Mouse (Mus musculus): ENCODE measurements around the gene Zcchc14. TPM values are rescaled to one million over a fixed set of nuclear protein-coding genes. Genes with fewer than 3 reads are reported as not detected.
"Not testable (repeated sequence)": the region's sequence is repeated elsewhere in the genome, so short reads cannot be mapped to it uniquely, and the experiment has no call there.

Zcchc14 gene
- polyA plus RNA-seq, 1 experiment from 2014 or later, result 2.8 TPM

DNA sequence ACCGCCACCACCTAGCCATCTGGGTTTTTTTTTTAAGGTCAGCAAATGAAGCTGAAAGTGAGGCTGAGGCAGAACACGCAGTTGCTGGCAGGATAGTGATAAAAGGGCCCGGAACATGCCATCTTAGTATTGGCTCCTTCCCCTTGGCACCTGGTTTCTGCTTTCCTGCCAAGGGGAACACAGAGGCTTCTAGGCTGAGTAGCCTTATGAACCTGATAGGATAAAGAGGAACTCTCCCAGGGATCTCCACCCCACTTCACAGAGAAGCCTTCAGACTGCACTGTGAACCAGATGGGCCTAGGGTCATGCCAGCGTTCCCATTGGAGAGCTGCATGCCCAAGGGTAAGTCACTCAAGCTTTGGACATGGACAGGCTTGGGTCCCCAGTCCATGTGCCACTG is 28.2 kb upstream of the Zcchc14 start:
- Histone ChIP-seq H3K9ac (no peak overlapping the region), H3K27me3 (replicated peaks) (no peaks in the 10 kb centered on the region), H3K9me3 (replicated peaks) (no peaks in the 10 kb centered on the region), H3K36me3 (no peaks in the 10 kb centered on the region), H3K4me1 (no peaks in the 10 kb centered on the region), H3K4me2 (no peak overlapping the region), H3K4me3 (no peak overlapping the region), H3K27ac (no peak overlapping the region)
- no peak for ATAC-seq
- WGBS (ENCODE audit: insufficient replicate concordance), result 72% methylated on average over 4 of the region's 4 CpGs

DNA sequence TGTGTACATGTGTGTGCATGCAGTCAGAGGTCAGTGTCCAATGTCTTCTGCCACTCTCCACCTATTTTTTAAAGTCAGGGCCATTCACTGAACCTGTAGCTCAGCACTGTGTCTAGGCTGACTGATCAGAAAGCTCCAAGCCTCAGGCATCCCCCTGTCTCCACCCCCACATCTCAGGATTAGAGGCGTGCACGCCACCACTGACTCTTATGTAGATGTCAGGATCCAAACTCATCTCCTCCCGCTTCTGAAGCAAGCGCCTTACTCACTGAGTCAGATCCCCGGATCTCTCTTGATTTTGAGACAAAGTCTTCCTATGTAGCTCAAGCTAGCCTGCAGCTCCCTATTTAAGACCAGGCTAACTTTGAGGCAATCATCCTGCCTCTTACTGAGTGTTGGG is 26.0 kb upstream of the Zcchc14 start:
- H3K9me3 ChIP-seq (replicated peaks), result no peaks in the 10 kb centered on the region
- 56% methylated on average over 5 of the region's 5 CpGs for WGBS (ENCODE audit: insufficient replicate concordance)
- no peak overlapping the region for H3K4me2 ChIP-seq
- ATAC-seq, result no peak
- no peak overlapping the region for H3K4me3 ChIP-seq
- 0 out of 2 replicates have a peak, but pooled peaks cover 9% of the 10 kb centered on the region for H3K27me3 ChIP-seq (replicated peaks)
- no peaks in the 10 kb centered on the region for H3K4me1 ChIP-seq
- no peak overlapping the region for H3K9ac ChIP-seq
- no peaks in the 10 kb centered on the region for H3K36me3 ChIP-seq
- H3K27ac ChIP-seq, result no peak overlapping the region

DNA sequence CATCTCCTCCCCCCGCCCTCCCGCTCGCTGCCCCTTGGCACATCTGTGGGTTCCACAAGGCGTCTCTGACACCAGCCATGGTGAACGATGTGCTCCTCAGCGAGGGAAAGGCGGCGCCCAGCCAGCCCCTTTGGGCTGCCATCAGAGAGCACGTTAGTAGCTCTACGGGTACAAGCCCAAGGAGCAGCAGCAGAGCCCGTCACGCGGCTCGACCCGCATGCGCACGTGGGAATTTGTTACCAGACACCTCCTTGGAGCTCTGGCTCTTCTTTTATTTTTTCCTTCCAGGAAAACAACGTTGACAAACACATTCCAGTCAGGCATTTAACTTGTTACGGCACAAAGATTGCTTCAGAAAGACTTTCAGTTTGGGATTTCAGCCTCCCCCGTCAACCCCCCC is 23.0 kb upstream of the Zcchc14 start:
- Histone ChIP-seq H3K9ac (no peak overlapping the region), H3K9me3 (replicated peaks) (no peaks in the 10 kb centered on the region), H3K4me2 (no peak overlapping the region), H3K27me3 (replicated peaks) (peaks cover 24% of the 10 kb centered on the region; the same call in 1 of the 2 replicates), H3K36me3 (no peaks in the 10 kb centered on the region), H3K4me1 (no peaks in the 10 kb centered on the region), H3K4me3 (no peak overlapping the region), H3K27ac (no peak overlapping the region)
- 43% methylated on average over 20 of the region's 20 CpGs for WGBS (ENCODE audit: insufficient replicate concordance)
- no peak for ATAC-seq

DNA sequence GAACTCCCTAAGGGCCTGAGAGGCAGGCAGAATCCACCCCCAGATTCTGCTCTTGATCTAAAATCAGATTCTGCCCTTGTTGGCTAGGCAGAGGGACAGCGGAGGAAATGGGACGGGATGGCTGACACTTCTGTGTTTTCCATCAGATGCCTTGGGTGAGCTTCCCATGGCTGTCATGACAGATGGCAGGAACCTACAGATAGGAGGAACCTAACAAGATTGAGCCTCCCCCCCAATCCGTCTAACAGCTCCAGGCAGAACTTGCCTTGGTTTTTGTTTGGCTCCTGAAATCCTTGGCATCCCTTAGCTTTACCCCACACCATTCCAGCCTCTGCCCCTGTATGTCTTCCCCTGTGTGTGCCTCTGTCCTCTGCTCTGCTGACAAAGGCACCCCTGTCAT is 22.5 kb upstream of the Zcchc14 start:
- WGBS (ENCODE audit: insufficient replicate concordance), result 49% methylated on average over 3 of the region's 3 CpGs
- no peaks in the 10 kb centered on the region for H3K9me3 ChIP-seq (replicated peaks)
- H3K4me1 ChIP-seq, result no peaks in the 10 kb centered on the region
- ATAC-seq, result no peak
- no peak overlapping the region for H3K9ac ChIP-seq
- no peak overlapping the region for H3K4me2 ChIP-seq
- no peak overlapping the region for H3K27ac ChIP-seq
- no peak overlapping the region for H3K4me3 ChIP-seq
- no peaks in the 10 kb centered on the region for H3K36me3 ChIP-seq
- peaks cover 28% of the 10 kb centered on the region for H3K27me3 ChIP-seq (replicated peaks)

DNA sequence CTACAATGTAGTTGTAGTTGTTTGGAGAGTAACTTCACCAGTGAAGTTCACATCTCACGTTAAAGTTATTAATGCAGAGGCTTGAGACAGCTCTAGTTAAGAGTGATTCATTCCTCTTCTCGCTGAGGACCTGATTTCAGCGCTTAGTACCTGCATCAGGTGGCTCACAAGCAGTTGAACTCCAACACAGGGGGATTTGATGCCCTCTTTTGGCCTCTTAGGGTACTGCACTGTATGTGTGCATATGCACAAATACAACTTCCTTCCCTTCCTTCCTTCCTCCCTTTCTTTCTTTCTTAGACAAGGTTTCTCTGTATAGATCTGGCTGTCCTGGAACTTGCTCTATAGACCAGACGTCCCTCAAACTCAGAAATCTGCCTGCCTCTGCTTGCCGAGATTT is 21.8 kb upstream of the Zcchc14 start:
- no peak overlapping the region for H3K4me2 ChIP-seq
- no peaks in the 10 kb centered on the region for H3K9me3 ChIP-seq (replicated peaks)
- H3K9ac ChIP-seq, result no peak overlapping the region
- H3K4me1 ChIP-seq, result no peaks in the 10 kb centered on the region
- H3K36me3 ChIP-seq, result no peaks in the 10 kb centered on the region
- WGBS (ENCODE audit: insufficient replicate concordance), result 42% methylated on average over 5 of the region's 5 CpGs
- H3K27ac ChIP-seq, result no peak overlapping the region
- H3K4me3 ChIP-seq, result no peak overlapping the region
- ATAC-seq, result no peak
- H3K27me3 ChIP-seq (replicated peaks), result peaks cover 34% of the 10 kb centered on the region

DNA sequence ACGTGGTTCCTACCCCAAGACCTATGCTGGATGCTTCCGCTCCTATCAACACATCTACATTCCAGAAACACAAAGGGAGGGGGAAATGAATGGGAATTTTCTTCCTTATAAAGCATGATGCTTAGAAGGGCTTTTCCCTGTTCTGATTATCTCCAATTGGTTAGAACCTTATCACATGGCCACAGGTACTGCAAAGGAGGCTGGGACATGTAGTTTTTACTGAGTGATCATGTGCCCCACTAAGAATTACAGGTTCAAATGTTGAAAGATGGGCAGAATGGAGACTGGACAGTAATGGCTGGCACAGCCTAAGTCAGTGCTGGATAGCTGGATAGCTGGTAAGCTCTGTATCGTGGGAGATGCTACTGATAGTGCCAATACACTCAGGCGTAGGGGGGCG is 21.2 kb upstream of the Zcchc14 start:
- H3K36me3 ChIP-seq, result no peaks in the 10 kb centered on the region
- no peak overlapping the region for H3K4me3 ChIP-seq
- no peak overlapping the region for H3K4me2 ChIP-seq
- H3K27me3 ChIP-seq (replicated peaks), result peaks cover 40% of the 10 kb centered on the region
- WGBS (ENCODE audit: insufficient replicate concordance), result 55% methylated on average over 5 of the region's 5 CpGs
- no peaks in the 10 kb centered on the region for H3K4me1 ChIP-seq
- H3K27ac ChIP-seq, result no peak overlapping the region
- H3K9ac ChIP-seq, result no peak overlapping the region
- H3K9me3 ChIP-seq (replicated peaks), result no peaks in the 10 kb centered on the region
- ATAC-seq, result no peak

DNA sequence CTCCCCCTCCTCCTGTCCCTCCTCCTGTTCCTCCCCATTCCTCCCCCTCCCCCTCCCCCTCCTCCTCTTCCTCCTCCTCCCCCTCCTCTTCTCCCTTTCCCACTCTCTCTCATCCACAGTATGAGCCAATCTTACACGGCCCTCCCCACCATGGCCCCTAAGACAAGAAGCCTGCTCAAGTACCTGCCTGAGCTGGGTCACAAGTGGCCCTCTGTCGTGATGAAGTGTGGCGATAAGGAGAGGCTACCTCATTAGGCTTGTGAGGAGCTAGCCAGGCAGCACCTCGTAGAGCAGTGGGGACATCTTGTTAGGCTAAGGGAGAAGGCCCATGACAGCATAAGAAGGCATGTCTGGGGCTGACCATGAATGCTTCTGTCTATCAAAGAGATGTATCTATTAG is 20.5 kb upstream of the Zcchc14 start:
- peaks cover 48% of the 10 kb centered on the region for H3K27me3 ChIP-seq (replicated peaks)
- H3K4me1 ChIP-seq, result no peaks in the 10 kb centered on the region
- no peaks in the 10 kb centered on the region for H3K36me3 ChIP-seq
- no peak overlapping the region for H3K27ac ChIP-seq
- no peak overlapping the region for H3K4me3 ChIP-seq
- no peak for ATAC-seq
- no peaks in the 10 kb centered on the region for H3K9me3 ChIP-seq (replicated peaks)
- 35% methylated on average over 4 of the region's 4 CpGs for WGBS (ENCODE audit: insufficient replicate concordance)
- no peak overlapping the region for H3K4me2 ChIP-seq
- H3K9ac ChIP-seq, result no peak overlapping the region

DNA sequence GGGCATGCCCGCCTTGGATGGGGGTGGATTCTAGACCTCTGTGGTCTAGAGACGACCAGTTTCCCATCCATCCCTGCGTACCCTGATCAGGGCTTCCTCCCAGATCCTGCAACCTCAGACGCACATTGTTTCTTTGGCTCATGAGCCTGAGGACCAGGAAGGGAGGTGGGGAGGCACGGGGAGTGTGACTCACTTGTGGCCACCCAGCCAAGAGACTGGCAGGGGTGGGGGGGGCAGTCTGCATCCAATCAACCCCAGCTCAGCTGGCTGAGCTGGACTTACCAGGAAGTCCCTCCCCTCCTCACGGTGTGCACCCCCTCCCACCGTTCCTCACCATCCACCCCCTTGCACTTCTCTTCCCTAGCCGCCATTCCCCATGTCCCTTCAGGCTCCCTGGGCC is 16.5 kb upstream of the Zcchc14 start:
- WGBS (ENCODE audit: insufficient replicate concordance), result 9% methylated on average over 8 of the region's 8 CpGs
- no peak for ATAC-seq

DNA sequence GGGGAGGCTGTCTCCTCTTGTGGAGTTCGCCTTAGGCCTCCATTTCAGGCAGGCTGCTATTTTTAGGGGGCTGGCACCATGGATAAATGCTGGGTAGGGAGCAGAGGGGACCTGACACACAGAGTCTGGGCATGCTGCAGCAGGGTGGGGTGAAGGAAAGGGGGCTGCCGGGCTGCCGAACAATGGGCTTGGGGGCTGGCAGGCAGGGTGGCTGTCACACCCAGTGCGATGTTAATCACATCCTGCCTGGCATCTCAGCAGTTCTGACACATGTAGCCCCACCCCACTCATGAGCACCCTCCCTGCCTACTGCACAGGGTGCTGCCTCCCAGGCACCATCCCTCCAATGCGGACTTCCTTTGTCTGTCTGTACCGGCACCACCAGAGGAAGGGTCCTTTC is 15.9 kb upstream of the Zcchc14 start:
- Histone ChIP-seq H3K4me1 (no peaks in the 10 kb centered on the region), H3K4me3 (no peak overlapping the region), H3K36me3 (no peaks in the 10 kb centered on the region), H3K9me3 (replicated peaks) (no peaks in the 10 kb centered on the region), H3K27ac (no peak overlapping the region), H3K4me2 (no peak overlapping the region), H3K9ac (no peak overlapping the region), H3K27me3 (replicated peaks) (peaks cover 65% of the 10 kb centered on the region)
- WGBS (ENCODE audit: insufficient replicate concordance), result 24% methylated on average over 6 of the region's 6 CpGs
- ATAC-seq, result no peak

More for the DNA sequence above, 16.5 kb upstream of the Zcchc14 start:
- Histone ChIP-seq H3K4me2 (no peak overlapping the region), H3K9me3 (replicated peaks) (no peaks in the 10 kb centered on the region), H3K4me1 (no peaks in the 10 kb centered on the region), H3K4me3 (no peak overlapping the region), H3K36me3 (no peaks in the 10 kb centered on the region), H3K27ac (no peak overlapping the region), H3K27me3 (replicated peaks) (peaks cover 63% of the 10 kb centered on the region), H3K9ac (no peak overlapping the region)

DNA sequence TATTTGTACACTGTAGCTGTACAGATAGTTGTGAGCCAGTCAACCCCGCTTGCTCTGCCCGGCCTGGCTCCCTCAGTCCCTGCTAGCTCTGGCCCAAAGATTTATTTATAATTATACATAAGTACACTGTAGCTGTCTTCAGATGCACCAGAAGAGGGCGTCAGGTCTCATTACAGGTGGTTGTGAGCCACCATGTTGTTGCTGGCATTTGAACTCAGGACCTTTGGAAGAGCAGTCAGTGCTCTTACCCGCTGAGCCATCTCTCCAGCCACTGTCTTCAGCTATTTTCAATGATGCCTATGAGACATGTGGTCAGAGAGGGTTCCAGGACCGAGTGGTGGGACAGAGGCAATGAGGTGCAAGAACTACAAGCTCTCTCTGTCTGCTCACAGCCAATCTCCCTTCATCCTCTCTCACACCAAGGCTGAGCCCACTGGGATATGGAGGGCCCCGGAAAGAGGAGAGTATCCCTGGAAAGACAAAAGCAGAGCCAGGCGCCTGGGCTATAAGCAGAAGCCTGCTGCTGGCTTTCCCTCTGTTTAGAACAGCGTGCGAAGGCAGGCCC is 15.3 kb upstream of the Zcchc14 start:
- H3K36me3 ChIP-seq; ATAC-seq; H3K9me3 ChIP-seq (replicated peaks); H3K27ac ChIP-seq; H3K4me2 ChIP-seq; H3K4me1 ChIP-seq; H3K9ac ChIP-seq; H3K4me3 ChIP-seq: not testable (repeated sequence)
- peaks cover 66% of the 10 kb centered on the region for H3K27me3 ChIP-seq (replicated peaks)
- 64% methylated on average over 9 of the region's 9 CpGs for WGBS (ENCODE audit: insufficient replicate concordance)

DNA sequence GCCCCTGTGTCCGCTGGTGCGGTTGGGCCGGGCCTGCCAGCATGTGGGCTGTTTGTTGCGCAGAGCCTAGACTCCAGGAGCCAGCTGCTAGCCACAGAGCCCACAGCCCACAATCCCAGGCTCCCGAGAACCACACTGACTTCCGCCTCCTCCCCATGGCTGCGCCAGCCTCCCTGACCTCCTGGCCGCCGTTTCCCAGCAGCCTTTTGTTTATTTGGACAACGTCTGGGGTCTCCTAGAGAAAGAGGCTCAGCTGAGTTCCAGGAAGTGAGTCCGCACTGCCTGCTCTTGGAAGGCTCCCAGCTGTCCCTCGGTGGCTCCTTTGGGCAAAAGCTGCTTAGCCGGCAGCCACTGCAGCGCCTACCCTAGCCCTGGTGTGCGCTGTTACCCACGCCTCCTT is 12.6 kb upstream of the Zcchc14 start:
- Histone ChIP-seq H3K9me3 (replicated peaks) (no peaks in the 10 kb centered on the region), H3K27ac (peak overlapping the region; percentile 58), H3K36me3 (no peaks in the 10 kb centered on the region), H3K4me2 (peak overlapping the region; percentile 41), H3K27me3 (replicated peaks) (peaks cover 76% of the 10 kb centered on the region), H3K9ac (no peak overlapping the region), H3K4me1 (no peaks in the 10 kb centered on the region), H3K4me3 (0 out of 2 replicates have a peak overlapping the region, but pooled peaks have one; percentile 1)
- WGBS (ENCODE audit: insufficient replicate concordance), result 3% methylated on average over 16 of the region's 16 CpGs
- no peak for ATAC-seq

DNA sequence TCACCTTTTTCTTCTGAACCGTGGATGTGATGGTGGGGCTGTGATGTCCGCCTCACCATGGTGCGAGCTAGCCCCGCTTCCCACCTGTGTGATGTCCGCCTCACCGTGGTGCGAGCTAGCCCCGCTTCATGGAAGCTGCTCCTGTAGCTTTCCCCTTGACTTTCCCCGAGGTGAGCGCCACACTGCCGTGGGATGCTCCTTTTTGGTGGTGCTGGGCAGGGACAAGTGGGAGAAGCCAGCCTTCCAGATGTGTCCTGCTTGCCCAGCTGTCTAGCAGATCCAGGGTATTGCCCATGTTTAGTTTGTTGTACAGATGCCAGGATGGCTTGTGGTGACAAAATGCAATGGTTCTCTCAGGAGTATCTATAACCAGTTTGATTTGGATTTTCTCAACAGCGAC is 10.4 kb upstream of the Zcchc14 start:
- Histone ChIP-seq H3K4me1 (no peaks in the 10 kb centered on the region), H3K4me2 (no peak overlapping the region), H3K27ac (no peak overlapping the region), H3K36me3 (no peaks in the 10 kb centered on the region), H3K4me3 (no peak overlapping the region), H3K9me3 (replicated peaks) (no peaks in the 10 kb centered on the region), H3K9ac (no peak overlapping the region), H3K27me3 (replicated peaks) (peaks cover 64% of the 10 kb centered on the region)
- WGBS (ENCODE audit: insufficient replicate concordance), result 74% methylated on average over 12 of the region's 12 CpGs
- no peak for ATAC-seq

DNA sequence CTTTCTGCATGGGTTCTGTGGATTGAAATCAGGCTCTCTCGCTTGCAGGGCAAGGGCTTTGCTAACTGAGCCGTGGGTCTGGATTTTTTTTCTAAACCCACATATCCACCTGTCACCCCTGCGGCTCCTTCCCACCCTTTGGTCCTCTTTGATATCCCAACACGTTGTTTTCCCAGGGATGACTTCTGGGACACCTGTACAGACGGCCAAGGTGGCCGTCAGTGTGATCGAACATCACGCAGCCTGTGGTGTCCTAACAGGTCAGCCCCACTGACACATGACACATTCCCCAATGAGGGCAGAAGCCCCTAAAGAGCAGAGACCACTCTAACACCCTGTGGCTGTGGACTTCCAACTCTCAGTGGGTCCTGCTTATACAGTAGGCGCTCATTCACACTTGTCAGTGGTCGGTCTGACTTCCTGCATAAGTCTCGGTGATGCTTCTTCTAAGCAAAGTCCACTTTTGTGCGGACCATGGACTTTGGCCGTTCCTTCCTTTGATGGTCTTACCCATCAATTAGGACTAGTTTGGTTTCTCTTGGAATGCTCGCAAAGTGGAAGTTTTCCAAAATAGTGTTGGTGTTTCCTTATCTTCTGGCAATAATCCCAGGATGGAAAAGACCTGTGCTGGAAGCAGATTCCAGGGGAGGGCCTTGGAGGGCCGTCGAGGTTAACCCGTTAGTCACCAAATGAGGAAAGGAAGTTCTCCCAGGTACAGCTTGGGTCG is 9.1 kb upstream of the Zcchc14 start:
- peaks cover 72% of the 10 kb centered on the region for H3K27me3 ChIP-seq (replicated peaks)

More for the DNA sequence above, 9.1 kb upstream of the Zcchc14 start:
- 56% methylated on average over 18 of the region's 18 CpGs for WGBS (ENCODE audit: insufficient replicate concordance)
- Histone ChIP-seq H3K4me3 (no peak overlapping the region), H3K9me3 (replicated peaks) (no peaks in the 10 kb centered on the region), H3K9ac (no peak overlapping the region), H3K27ac (no peak overlapping the region), H3K4me2 (no peak overlapping the region), H3K36me3 (no peaks in the 10 kb centered on the region), H3K4me1 (no peaks in the 10 kb centered on the region)
- ATAC-seq, result no peak
